Mouse (Mus musculus): ENCODE measurements around the gene Cx3cr1.

DNA sequence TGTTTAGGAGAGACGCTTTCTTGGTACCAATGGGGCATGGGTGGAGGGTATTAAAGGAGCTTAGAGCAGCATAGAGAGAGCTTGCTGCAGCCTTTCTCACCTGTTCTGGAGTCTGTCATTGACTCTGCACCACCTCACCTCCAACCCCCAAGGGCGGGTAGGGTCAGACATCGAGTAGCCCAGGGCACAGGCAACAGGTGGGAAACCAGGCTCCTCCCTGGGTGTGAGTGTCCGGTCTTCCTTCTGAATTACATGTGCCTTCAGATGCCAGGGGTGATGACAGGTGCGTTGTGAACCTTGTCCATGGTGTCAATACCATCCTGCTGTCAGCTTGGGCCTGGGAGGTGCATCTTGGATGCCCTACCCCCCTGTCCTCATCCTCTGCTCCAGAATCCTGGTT is 45.1 kb downstream of the Cx3cr1 start:
- no peak for TF ChIP-seq CTCF (IDR thresholded peaks at IDR 0.05; ENCODE audit: insufficient read depth, low read length)
- no peak for TF ChIP-seq POLR2A (IDR thresholded peaks at IDR 0.05; ENCODE audit: borderline replicate concordance, extremely low read depth, low read depth, low read length)

Data from lung, adult 2 months (tissue).